Mouse (Mus musculus) heart, postnatal 0 days (tissue): ENCODE measurements at regions not wholly inside any gene's neighbourhood (a gene's known extent, or its start where the extent isn't known, plus 50 kb on each side); places are given as distances from the start of the nearest gene placed in this dataset.

Experiments
- CTCF ChIP-seq: IDR thresholded peaks from 2 replicates; pipeline ENCODE4 v1.5.1; 2016; ENCODE audit warnings: antibody characterized with exemption, control low read depth, low read depth
- EP300 ChIP-seq: IDR thresholded peaks from 2 replicates; pipeline ENCODE4 v1.6.1; 2016; ENCODE audit warnings: antibody characterized with exemption, low read depth

DNA sequence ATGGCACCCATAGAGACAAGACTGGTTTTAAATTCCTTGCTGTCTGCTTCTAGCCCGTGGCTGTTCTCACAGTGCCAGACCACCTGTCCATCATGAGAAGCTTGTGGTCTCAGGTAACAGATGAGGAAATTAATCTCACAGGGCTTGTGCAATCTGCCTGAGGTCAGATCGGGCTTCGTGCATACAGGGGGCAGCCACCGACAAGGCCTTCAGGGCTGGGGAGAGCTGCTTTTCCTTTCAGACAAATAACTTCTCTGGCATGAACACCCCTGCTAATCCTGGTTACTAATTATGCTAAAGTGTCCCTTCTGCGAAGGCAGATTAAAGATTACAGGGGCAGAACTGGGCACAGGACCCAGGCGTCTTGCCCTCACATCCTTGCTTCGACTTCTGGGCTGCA, 130.8 kb upstream of the Tmem45b start:
- no peak for TF ChIP-seq CTCF
- no peak for TF ChIP-seq EP300
